Mouse (Mus musculus) natural killer cell, adult 2 months (primary cell): ENCODE measurements around the gene Slc1a3.

Experiments used
- DNase-seq, 2 experiments: peaks; one replicate each; pipeline ENCODE4 v3.0.0; 2022; ENCODE audit warnings: low spot score in 2 of 2

The Slc1a3 gene

GRCm38 (mm10) chr15:8710146-8711006, at the start of gene Slc1a3:
TSS of gene Slc1a3 (minus strand) at chr15:8710764.
- DNase-seq: peak in 1 of 2 experiments; percentile 6

- no peak for DNase-seq
Measured at GRCm38 (mm10) chr15:8759026-8759425, 48.5 kb upstream of the Slc1a3 start.

GRCm38 (mm10) chr15:8756441-8756840, 45.9 kb upstream of the Slc1a3 start:
- no peak for DNase-seq

- no peak for DNase-seq
Measured at GRCm38 (mm10) chr15:8749762-8750161, 39.2 kb upstream of the Slc1a3 start.

- no peak for DNase-seq
Measured at GRCm38 (mm10) chr15:8748771-8749170, 38.2 kb upstream of the Slc1a3 start.

- DNase-seq: no peak
Measured at GRCm38 (mm10) chr15:8741593-8741992, 31.0 kb upstream of the Slc1a3 start.

GRCm38 (mm10) chr15:8740724-8741123, 30.2 kb upstream of the Slc1a3 start:
- no peak for DNase-seq

- DNase-seq: no peak
Measured at GRCm38 (mm10) chr15:8738156-8738555, 27.6 kb upstream of the Slc1a3 start.

GRCm38 (mm10) chr15:8734363-8734739, 23.8 kb upstream of the Slc1a3 start:
- no peak for DNase-seq

GRCm38 (mm10) chr15:8733669-8734362, 23.3 kb upstream of the Slc1a3 start:
- no peak for DNase-seq

GRCm38 (mm10) chr15:8728861-8729260, 18.3 kb upstream of the Slc1a3 start:
- no peak for DNase-seq

- no peak for DNase-seq
Measured at GRCm38 (mm10) chr15:8722386-8723100, 12.0 kb upstream of the Slc1a3 start.

- no peak for DNase-seq
Measured at GRCm38 (mm10) chr15:8721746-8722145, 11.2 kb upstream of the Slc1a3 start.

GRCm38 (mm10) chr15:8721005-8721404, 10.4 kb upstream of the Slc1a3 start:
- no peak for DNase-seq

GRCm38 (mm10) chr15:8718496-8718895, 7.9 kb upstream of the Slc1a3 start:
- DNase-seq: no peak

GRCm38 (mm10) chr15:8717021-8717571, 6.5 kb upstream of the Slc1a3 start:
- DNase-seq: no peak

GRCm38 (mm10) chr15:8716330-8716964, 5.9 kb upstream of the Slc1a3 start:
- DNase-seq: no peak

GRCm38 (mm10) chr15:8715666-8716065, 5.1 kb upstream of the Slc1a3 start:
- DNase-seq: no peak

GRCm38 (mm10) chr15:8712433-8712984, 1.9 kb upstream of the Slc1a3 start:
- no peak for DNase-seq

GRCm38 (mm10) chr15:8711630-8712310, 1.2 kb upstream of the Slc1a3 start:
- DNase-seq: no peak

- DNase-seq: no peak
Measured at GRCm38 (mm10) chr15:8709578-8709977, 986 bp downstream of the Slc1a3 start.
